Comparison of ENCODE assay signal across 9 mouse cellular contexts in genomic region chr10:126979121-126979635, GRCm38 (mm10). TPM values are rescaled to one million over a fixed set of nuclear protein-coding genes. Genes with fewer than 3 reads are reported as not detected.
DNase-seq lines count a peak whose midpoint lies in the region; ATAC-seq lines count a peak whose summit lies in the region.
"Had no signal": no experiment of that assay in that cellular context is flagged by ENCODE, and none has a peak within 500 bp of the region (broad histone marks: within the 10 kb centered on the region; RNA-seq: fewer than 3 reads in every experiment).

No protein-coding gene starts in this region.

- H3K27me3 ChIP-seq in lung, embryonic 15.5 days = no peaks in the 10 kb centered on the region

- no peaks in the 10 kb centered on the region for H3K9me3 ChIP-seq in lung, embryonic 15.5 days

- no peaks in the 10 kb centered on the region; the same call in 1 of the 2 replicates for H3K36me3 ChIP-seq in lung, embryonic 15.5 days

- peak; percentile 75 for DNase-seq in retina, postnatal 1 day
- no peak for DNase-seq in retina, embryonic 14.5 days (ENCODE audit: low spot score)
- peak; percentile 78 for DNase-seq in cerebellum, adult 9-10 months
- peak; percentile 74 to 78 for DNase-seq in heart, adult 18-20 months
- DNase-seq in kidney, adult 18-20 months = peak; percentile 75
- DNase-seq in spleen, adult 12 weeks (ENCODE audit: low spot score) = peak; percentile 19

- peaks cover 66% of the 10 kb centered on the region for H3K4me1 ChIP-seq in lung, embryonic 15.5 days

- peak; percentile 24 for ATAC-seq in lung, embryonic 15.5 days (ENCODE audit: borderline replicate concordance, extremely low read depth, low FRiP score, low TSS enrichment)
- ATAC-seq in inflammation-experienced regulatory T-cells, adult 6 months = no peak

- peak overlapping the region; percentile 92 for H3K4me2 ChIP-seq in lung, embryonic 15.5 days

- peak overlapping the region; percentile 99 for H3K27ac ChIP-seq in lung, embryonic 15.5 days

- peak overlapping the region; percentile 92 for H3K4me3 ChIP-seq in lung, embryonic 15.5 days

- under 1% methylated on average over 37 of the region's 62 CpGs for WGBS in lung, embryonic 15.5 days

- H3K9ac ChIP-seq in lung, embryonic 15.5 days = peak overlapping the region; percentile 97

RNA-seq across cellular contexts. Expression of gene Ctdsp2, which starts 0.7 kb away (rescaled TPM):
- total RNA-seq in heart, adult 18-20 months (2021) = 10 to 100 TPM; 83.8 to 94.3 TPM
- 68.6 and 73.1 TPM in 2 replicates for polyA plus RNA-seq in lung, embryonic 15.5 days (2015; fragmentation: Nextera tagmentation; extraction: Ambion mirVana)
- polyA plus RNA-seq in inflammation-experienced regulatory T-cells, adult 6 months (2017; shearing (Covaris generic)) = 10 to 100 TPM; 26.2 to 47.1 (median 38.5) TPM

RNA-seq across cellular contexts. Expression of gene Avil, which starts 21.3 kb away (rescaled TPM):
- total RNA-seq in heart, adult 18-20 months (2021) = under 1 TPM; 0.37 to 0.64 TPM
- 0.25 and 0.39 TPM in 2 replicates for polyA plus RNA-seq in lung, embryonic 15.5 days (2015; fragmentation: Nextera tagmentation; extraction: Ambion mirVana)
- polyA plus RNA-seq in inflammation-experienced regulatory T-cells, adult 6 months (2017; shearing (Covaris generic)) = under 1 TPM in 2 of 3 experiments, not detected in 1; 0.11 to 0.36 TPM
- total RNA-seq: common myeloid progenitor, adult 5-6 weeks had no signal

RNA-seq across cellular contexts. Expression of gene Tsfm, which starts 51.5 kb away (rescaled TPM):
- 10 to 100 TPM; 57.3 to 71.6 TPM for total RNA-seq in heart, adult 18-20 months (2021)
- 73.2 and 79.2 TPM in 2 replicates for polyA plus RNA-seq in lung, embryonic 15.5 days (2015; fragmentation: Nextera tagmentation; extraction: Ambion mirVana)
- polyA plus RNA-seq in inflammation-experienced regulatory T-cells, adult 6 months (2017; shearing (Covaris generic)) = 10 to 100 TPM; 40.0 to 50.0 (median 48.3) TPM
